Mouse (Mus musculus): ENCODE measurements around the gene Serpina3n. TPM values are rescaled to one million over a fixed set of nuclear protein-coding genes. Genes with fewer than 3 reads are reported as not detected.
"Not testable (repeated sequence)": the region's sequence is repeated elsewhere in the genome, so short reads cannot be mapped to it uniquely, and the experiment has no call there.

The Serpina3n gene
- polyA plus RNA-seq, 1 experiment from 2014 or later: not detected

- ATAC-seq (ENCODE audit: insufficient number of reproducible peaks, low FRiP score, low TSS enrichment, low read depth); H3K4me1 ChIP-seq (ENCODE audit: control insufficient read depth, insufficient read depth, low read length); H3K27me3 ChIP-seq (ENCODE audit: control insufficient read depth, insufficient read depth, low read length); H3K9ac ChIP-seq (ENCODE audit: low read length); H3K9me3 ChIP-seq (ENCODE audit: control insufficient read depth, low read length); H3K27ac ChIP-seq (replicated peaks; ENCODE audit: low read depth, low read length); H3K36me3 ChIP-seq (ENCODE audit: control insufficient read depth, insufficient read depth, low read length); DNase-seq (ENCODE audit: low spot score); H3K4me3 ChIP-seq (ENCODE audit: low read depth, low read length); H3K4me2 ChIP-seq (ENCODE audit: low read depth, severe bottlenecking): not testable (repeated sequence)
- WGBS: 49% methylated on average over 25 of the region's 25 CpGs
These were observed 40.5 kb downstream of the Serpina3n start for GRCm38 (mm10) chr12:104447056-104447455.

DNA sequence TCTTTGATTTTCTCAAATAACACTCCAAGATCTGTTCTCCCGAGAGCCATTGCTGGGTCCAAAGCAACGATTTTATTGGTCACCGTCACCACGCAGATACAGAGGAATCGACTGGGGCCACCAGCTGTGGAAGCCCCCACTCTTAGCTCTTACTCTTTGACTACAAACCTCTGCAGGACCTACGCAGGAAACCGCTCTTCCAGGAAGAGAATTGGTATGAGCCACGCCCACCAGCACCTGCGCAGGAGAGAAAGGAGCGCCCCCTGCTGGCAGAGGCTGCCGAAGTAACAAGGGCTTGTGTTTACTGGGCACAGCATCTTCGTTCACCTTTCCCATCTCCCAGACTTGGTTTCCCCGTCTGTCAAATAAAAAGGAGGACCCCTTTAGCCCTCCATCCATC, 41.6 kb downstream of the Serpina3n start:
- Histone ChIP-seq H3K4me1 (ENCODE audit: control insufficient read depth, insufficient read depth, low read length) (peaks cover 8% of the 10 kb centered on the region; the same call in 1 of the 2 replicates), H3K9ac (ENCODE audit: low read length) (no peak overlapping the region), H3K27me3 (ENCODE audit: control insufficient read depth, insufficient read depth, low read length) (no peaks in the 10 kb centered on the region; the same call in 1 of the 2 replicates), H3K4me2 (ENCODE audit: low read depth, severe bottlenecking) (no peak overlapping the region), H3K36me3 (ENCODE audit: control insufficient read depth, insufficient read depth, low read length) (no peaks in the 10 kb centered on the region), H3K9me3 (ENCODE audit: control insufficient read depth, low read length) (no peaks in the 10 kb centered on the region), H3K27ac (replicated peaks; ENCODE audit: low read depth, low read length) (no peak overlapping the region), H3K4me3 (ENCODE audit: low read depth, low read length) (no peak overlapping the region)
- peak; percentile 82 for DNase-seq (ENCODE audit: low spot score)
- ATAC-seq (ENCODE audit: insufficient number of reproducible peaks, low FRiP score, low TSS enrichment, low read depth): no peak
- whole genome bisulfite sequencing: 36% methylated on average over 13 of the region's 13 CpGs

GRCm38 (mm10) chr12:104450257-104450656, 43.7 kb downstream of the Serpina3n start:
- H3K27ac ChIP-seq (replicated peaks; ENCODE audit: low read depth, low read length): no peak overlapping the region
- no peak overlapping the region for H3K4me3 ChIP-seq (ENCODE audit: low read depth, low read length)
- H3K4me1 ChIP-seq (ENCODE audit: control insufficient read depth, insufficient read depth, low read length): peaks cover 8% of the 10 kb centered on the region; the same call in 1 of the 2 replicates
- H3K4me2 ChIP-seq (ENCODE audit: low read depth, severe bottlenecking): no peak overlapping the region
- 74% methylated on average over 10 of the region's 10 CpGs for WGBS
- no peak for ATAC-seq (ENCODE audit: insufficient number of reproducible peaks, low FRiP score, low TSS enrichment, low read depth)
- no peaks in the 10 kb centered on the region for H3K9me3 ChIP-seq (ENCODE audit: control insufficient read depth, low read length)
- no peak for DNase-seq (ENCODE audit: low spot score)
- no peak overlapping the region for H3K9ac ChIP-seq (ENCODE audit: low read length)
- no peaks in the 10 kb centered on the region; the same call in 1 of the 2 replicates for H3K27me3 ChIP-seq (ENCODE audit: control insufficient read depth, insufficient read depth, low read length)
- H3K36me3 ChIP-seq (ENCODE audit: control insufficient read depth, insufficient read depth, low read length): no peaks in the 10 kb centered on the region

- Histone ChIP-seq H3K9me3 (ENCODE audit: control insufficient read depth, low read length) (no peaks in the 10 kb centered on the region), H3K4me2 (ENCODE audit: low read depth, severe bottlenecking) (no peak overlapping the region), H3K9ac (ENCODE audit: low read length) (no peak overlapping the region), H3K27me3 (ENCODE audit: control insufficient read depth, insufficient read depth, low read length) (no peaks in the 10 kb centered on the region), H3K27ac (replicated peaks; ENCODE audit: low read depth, low read length) (no peak overlapping the region), H3K36me3 (ENCODE audit: control insufficient read depth, insufficient read depth, low read length) (no peaks in the 10 kb centered on the region), H3K4me3 (ENCODE audit: low read depth, low read length) (no peak overlapping the region), H3K4me1 (ENCODE audit: control insufficient read depth, insufficient read depth, low read length) (peaks cover 7% of the 10 kb centered on the region; the same call in 1 of the 2 replicates)
- whole genome bisulfite sequencing: 70% methylated on average over 1 of the region's 1 CpGs
- ATAC-seq (ENCODE audit: insufficient number of reproducible peaks, low FRiP score, low TSS enrichment, low read depth) (no peak), DNase-seq (ENCODE audit: low spot score) (no peak)
These were observed 46.5 kb downstream of the Serpina3n start for GRCm38 (mm10) chr12:104453002-104453401.

DNA sequence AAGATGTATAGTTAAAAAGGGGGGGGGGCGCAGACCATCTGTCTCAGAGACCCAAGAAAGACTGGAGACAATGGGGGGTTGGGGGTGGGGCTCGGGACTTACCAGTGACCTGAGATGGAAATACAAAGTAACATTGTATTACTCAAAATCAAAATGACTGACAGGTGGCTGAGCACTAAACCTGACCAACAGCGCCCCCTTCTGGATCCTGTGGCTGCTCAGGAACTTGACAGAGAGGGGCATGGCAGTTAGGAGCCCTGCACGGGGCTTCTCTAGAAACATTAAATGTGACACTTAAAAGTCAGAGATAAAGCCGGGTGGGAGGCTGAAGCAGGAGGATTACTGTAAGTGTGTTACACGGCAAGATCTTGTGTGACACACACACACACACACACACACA, 52.8 kb downstream of the Serpina3n start:
- ATAC-seq (ENCODE audit: insufficient number of reproducible peaks, low FRiP score, low TSS enrichment, low read depth) (no peak), DNase-seq (ENCODE audit: low spot score) (peak; percentile 48)
- WGBS: 64% methylated on average over 6 of the region's 6 CpGs
- H3K9ac ChIP-seq (ENCODE audit: low read length): no peak overlapping the region
- no peak overlapping the region for H3K27ac ChIP-seq (replicated peaks; ENCODE audit: low read depth, low read length)
- no peaks in the 10 kb centered on the region for H3K36me3 ChIP-seq (ENCODE audit: control insufficient read depth, insufficient read depth, low read length)
- H3K9me3 ChIP-seq (ENCODE audit: control insufficient read depth, low read length): no peaks in the 10 kb centered on the region
- H3K27me3 ChIP-seq (ENCODE audit: control insufficient read depth, insufficient read depth, low read length): no peaks in the 10 kb centered on the region
- no peak overlapping the region for H3K4me3 ChIP-seq (ENCODE audit: low read depth, low read length)
- no peak overlapping the region for H3K4me2 ChIP-seq (ENCODE audit: low read depth, severe bottlenecking)
- peaks cover 9% of the 10 kb centered on the region for H3K4me1 ChIP-seq (ENCODE audit: control insufficient read depth, insufficient read depth, low read length)

GRCm38 (mm10) chr12:104461372-104461771, 54.8 kb downstream of the Serpina3n start:
- Histone ChIP-seq H3K27me3 (ENCODE audit: control insufficient read depth, insufficient read depth, low read length) (no peaks in the 10 kb centered on the region), H3K9ac (ENCODE audit: low read length) (peak overlapping the region; percentile 24; the same call in 1 of the 2 replicates)

More at GRCm38 (mm10) chr12:104461372-104461771, 54.8 kb downstream of the Serpina3n start:
- WGBS: 10% methylated on average over 8 of the region's 8 CpGs
- DNase-seq (ENCODE audit: low spot score) (peak; percentile 73), ATAC-seq (ENCODE audit: insufficient number of reproducible peaks, low FRiP score, low TSS enrichment, low read depth) (no peak)
- no peaks in the 10 kb centered on the region for H3K36me3 ChIP-seq (ENCODE audit: control insufficient read depth, insufficient read depth, low read length)
- H3K4me1 ChIP-seq (ENCODE audit: control insufficient read depth, insufficient read depth, low read length): peaks cover 9% of the 10 kb centered on the region
- no peak overlapping the region for H3K4me3 ChIP-seq (ENCODE audit: low read depth, low read length)
- no peaks in the 10 kb centered on the region for H3K9me3 ChIP-seq (ENCODE audit: control insufficient read depth, low read length)
- no peak overlapping the region for H3K4me2 ChIP-seq (ENCODE audit: low read depth, severe bottlenecking)
- no peak overlapping the region for H3K27ac ChIP-seq (replicated peaks; ENCODE audit: low read depth, low read length)

Other genes starting within 250 kb of the Serpina3n start
- not detected in 2 replicates for gene Serpina3f, start 192.2 kb upstream of the Serpina3n start, polyA plus RNA-seq (2014; fragmentation: Nextera tagmentation; extraction: Ambion mirVana)
- 0.33 and 0.35 TPM in 2 replicates for gene Serpina3g, start 170.5 kb upstream of the Serpina3n start, polyA plus RNA-seq (2014; fragmentation: Nextera tagmentation; extraction: Ambion mirVana)
- gene Serpina3i, start 143.6 kb upstream of the Serpina3n start, polyA plus RNA-seq (2014; fragmentation: Nextera tagmentation; extraction: Ambion mirVana): 0.18 TPM in 1 of 2 replicates, not detected in the other
- not detected in 2 replicates for gene Serpina3j, start 92.2 kb upstream of the Serpina3n start, polyA plus RNA-seq (2014; fragmentation: Nextera tagmentation; extraction: Ambion mirVana)
- not detected in 2 replicates for gene Serpina3k, start 68.2 kb upstream of the Serpina3n start, polyA plus RNA-seq (2014; fragmentation: Nextera tagmentation; extraction: Ambion mirVana)
- not detected in 2 replicates for gene Serpina3m, start 68.2 kb upstream of the Serpina3n start, polyA plus RNA-seq (2014; fragmentation: Nextera tagmentation; extraction: Ambion mirVana)
- gene Gsc, start 66.6 kb downstream of the Serpina3n start, polyA plus RNA-seq (2014; fragmentation: Nextera tagmentation; extraction: Ambion mirVana): 24.4 and 33.2 TPM in 2 replicates

Measured in limb, embryonic 11.5 days (tissue).